Mouse (Mus musculus) monocyte, adult 5-6 weeks (primary cell): ENCODE results near the gene Atp11a. TPM values are rescaled to one million over a fixed set of nuclear protein-coding genes. Genes with fewer than 3 reads are reported as not detected.

Source experiments
- ATAC-seq: fragments of 153-309, 156-312 bp; replicated peaks from 2 replicates; pipeline ENCODE4 v1.8.0; 2017; ENCODE audit warnings: mild to moderate bottlenecking; ENCODE audit not compliant: low TSS enrichment, insufficient number of reproducible peaks, severe bottlenecking, poor library complexity, low FRiP score
- total RNA-seq: library from RNA; stranded (forward); fragments of 200-1000, 200-491, 200-594 nt; gene quantifications from 3 replicates; pipeline ENCODE4 v1.2.3, GENCODE M21; 2017

The Atp11a gene
- total RNA-seq, 1 experiment from 2014 or later = 18.2 TPM

DNA sequence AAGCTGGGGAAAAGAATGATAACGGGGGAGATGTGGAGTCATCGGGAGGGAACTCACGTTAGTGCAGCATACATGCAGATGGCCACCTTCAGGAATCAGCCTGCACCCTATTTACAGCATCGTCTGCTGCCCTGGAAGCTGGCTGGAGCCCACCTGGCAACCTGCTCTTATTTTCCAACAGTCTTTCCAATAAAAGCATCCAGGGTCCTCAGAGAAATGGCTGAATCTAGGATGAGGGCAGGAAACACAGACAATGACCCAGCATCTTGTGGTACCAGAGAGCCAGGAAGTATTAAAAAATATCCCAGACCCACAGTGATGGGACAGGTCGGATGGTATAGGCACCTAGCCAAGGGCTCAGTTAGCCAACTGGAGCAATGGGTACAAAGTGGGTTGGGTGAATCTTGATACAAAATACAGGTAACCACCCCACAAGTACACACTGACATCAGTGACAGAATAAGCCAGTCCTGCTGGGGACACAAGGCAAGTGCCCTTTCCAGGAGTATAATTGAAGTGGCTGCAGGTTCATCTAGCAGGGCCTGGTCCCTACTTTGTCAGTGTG, 136.2 kb downstream of the Atp11a start:
- ATAC-seq = no peak

DNA sequence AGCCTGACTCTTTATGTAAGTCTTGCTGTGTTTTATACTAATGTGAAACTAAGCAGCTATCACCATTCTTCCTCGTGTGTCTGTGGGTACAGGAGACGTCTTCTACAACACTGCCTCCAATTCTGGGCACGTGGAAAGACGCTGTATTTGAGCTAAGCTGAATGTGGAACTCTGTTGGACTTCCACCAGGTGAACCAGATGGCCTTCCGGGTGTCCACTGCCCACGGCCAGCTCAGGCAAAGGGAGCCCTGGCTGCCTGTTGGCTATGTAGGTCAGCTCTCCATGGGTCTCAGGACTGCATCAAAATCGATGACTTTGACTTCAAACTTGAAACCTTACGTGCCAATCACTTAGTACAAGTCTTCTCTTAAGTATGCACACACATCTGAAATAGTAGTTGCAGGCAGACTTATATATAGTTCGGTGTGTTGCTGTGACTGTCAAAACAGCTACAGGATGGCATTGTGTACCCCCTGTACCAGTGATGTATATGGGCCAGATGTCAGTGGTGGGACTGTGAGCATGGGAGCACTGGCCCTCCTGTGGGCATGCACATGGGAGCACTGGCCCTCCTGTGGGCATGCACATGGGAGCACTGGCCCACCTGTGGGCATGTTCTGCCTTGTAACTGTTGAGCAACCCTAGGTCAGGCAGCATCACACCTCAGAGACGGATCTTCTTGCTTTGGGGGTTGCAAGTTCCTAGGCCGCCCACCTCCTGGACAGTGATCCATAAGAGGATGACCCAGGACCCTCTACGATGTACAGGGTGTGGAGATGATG, 137.2 kb downstream of the Atp11a start:
- ATAC-seq = no peak

DNA sequence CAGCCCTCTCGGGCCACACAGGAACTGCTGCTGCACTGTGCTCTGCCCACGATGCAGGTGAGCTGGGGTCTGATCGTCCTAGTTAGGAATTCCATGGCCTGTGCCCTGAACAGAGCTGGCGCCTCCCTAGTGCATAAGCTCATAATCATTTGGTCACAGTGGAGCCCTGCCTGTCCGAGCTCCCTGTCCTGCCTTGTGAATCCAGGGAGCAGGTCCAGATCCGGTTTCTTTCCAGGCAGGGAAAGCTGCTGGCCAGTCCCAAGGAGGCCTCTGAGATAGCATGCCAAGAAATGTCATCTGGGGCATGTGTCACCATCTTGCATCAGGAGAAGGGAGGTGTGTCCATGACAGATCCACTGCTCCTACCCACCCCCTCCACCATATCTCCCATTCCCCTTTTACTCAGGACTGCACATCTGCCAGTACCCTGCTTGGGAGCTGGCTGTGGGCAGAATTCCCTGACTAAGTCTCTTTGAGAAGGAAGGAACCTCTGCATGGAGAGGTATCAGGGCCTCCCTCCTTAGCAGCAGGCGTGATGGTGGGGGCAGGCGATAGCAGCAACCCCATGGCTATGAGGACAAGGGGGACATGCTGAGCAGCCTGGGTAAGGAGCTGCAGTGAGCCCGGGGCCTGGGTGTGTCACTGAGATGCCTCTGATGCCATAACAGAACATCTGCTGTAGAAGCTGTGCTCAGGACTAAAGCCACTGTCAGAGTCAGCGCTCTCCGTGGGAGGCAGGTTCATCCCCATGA, 138.1 kb downstream of the Atp11a start:
- no peak for ATAC-seq

DNA sequence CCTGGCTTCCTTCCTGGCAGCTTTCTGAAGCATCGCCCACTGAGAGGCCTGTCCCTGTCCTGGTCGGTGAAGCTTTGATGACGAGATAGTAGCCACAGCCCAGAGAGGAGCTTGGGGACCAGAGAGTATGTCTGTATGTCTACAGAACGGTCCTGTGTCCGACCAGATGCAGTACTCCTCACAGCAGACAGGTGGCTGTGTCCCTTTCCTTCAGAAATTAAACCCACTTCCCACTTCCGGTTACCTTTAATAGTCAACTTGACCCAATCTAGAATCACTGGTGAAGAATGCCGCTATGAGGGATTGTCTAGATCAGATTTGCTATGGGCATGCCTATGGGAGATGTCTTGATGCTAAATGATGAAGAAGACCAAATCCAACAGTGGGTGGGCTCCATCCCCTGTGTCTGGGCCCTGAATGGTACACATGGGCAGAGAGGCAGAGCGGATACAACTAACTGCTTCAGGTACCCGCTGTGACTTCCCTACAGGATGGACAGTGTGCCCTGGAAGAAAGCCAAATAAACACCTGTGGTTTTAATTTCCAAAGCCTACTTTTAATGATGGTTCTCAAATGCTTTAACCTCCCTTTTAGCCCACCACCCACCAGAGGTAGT, 138.8 kb downstream of the Atp11a start:
- ATAC-seq = no peak

DNA sequence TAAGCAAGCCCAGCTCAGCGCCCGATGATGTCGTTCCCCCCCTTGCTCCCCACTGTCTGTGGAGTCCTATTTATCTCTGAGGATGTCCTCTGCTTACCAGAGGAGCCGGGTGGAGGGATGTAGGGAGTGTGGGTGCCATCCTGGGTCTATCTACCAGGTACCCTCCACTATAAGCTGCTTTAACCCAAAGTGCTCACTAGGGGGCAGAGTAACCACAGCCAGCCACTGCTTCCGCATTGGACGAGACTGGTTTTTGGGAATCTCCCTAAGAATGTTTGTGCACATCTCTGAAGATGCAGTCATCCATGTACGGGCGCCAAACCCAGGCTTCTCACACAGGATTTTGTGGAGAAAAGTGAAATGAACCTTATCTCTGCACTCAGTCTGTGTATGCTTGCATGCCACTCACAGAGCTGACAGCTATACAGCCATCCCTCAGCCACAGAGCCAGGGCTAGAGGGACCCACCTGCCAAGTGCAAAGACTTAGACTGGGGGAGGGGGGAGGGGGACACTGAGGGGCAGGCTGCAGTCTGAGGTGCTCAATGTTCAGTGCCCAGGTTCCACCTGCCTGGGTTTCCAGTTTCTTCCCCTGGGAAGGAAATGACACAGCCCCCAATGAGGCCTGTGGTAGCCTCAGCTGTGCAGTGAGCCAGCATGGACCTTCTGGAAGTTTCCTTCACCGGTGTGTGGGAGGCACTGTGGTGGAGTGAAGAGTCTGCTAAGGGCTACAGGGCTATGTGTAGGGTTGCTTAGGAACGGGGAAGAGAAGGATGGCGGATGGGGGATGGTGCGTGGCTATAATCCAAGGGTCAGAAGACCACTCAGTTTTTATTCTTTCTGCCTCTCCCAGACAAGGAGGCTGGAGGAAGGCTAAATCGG, 139.9 kb downstream of the Atp11a start:
- no peak for ATAC-seq

DNA sequence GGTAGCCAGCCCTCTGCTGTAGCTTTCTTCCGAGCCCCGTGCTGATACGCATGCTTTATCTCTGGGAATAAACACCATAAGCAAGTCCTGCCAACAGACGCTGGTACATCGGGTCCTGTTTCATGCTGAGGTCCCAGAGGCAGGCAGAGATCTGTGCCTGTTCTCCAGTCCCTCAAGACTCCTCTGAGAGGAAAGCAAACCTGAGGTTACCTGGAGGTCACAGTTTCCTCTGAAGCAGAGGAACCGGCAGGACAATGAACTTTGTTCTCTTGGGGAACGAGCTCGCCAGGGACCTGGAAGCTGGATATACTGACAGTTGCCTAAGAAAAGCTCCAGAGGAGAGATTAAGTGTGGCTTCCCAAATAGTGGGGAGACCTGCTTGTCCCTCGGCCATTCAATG, 141.0 kb downstream of the Atp11a start:
- ATAC-seq = no peak

DNA sequence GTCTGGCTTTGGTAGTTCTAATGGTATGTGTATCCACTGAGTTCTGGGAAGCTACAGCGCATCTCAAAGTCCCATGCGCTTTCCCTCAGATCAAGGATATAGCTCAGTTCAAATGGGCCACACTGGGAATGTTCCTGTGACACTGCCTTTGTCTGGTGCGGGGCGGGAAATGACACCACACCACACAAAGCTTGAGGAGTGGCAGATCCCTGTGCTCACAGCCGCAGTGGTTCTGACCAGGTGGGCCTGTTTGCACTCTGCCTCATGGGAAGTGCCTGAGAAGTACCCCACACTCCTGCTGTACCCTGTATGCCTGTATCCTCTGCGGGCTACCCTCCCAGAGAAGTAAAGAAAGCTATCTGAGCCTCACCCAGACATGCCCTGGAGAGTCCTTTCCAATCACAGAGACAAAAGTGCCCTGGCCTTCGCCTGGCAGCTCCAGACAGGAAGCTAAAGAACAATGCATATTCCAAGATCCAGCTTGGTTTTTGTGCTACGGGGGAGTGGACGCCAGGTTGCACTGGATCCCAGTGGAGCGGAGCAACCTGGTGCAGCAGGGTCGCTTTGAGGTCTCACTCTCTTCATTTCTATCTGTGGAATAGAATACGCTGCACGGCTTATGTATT, 147.1 kb downstream of the Atp11a start:
- no peak for ATAC-seq

DNA sequence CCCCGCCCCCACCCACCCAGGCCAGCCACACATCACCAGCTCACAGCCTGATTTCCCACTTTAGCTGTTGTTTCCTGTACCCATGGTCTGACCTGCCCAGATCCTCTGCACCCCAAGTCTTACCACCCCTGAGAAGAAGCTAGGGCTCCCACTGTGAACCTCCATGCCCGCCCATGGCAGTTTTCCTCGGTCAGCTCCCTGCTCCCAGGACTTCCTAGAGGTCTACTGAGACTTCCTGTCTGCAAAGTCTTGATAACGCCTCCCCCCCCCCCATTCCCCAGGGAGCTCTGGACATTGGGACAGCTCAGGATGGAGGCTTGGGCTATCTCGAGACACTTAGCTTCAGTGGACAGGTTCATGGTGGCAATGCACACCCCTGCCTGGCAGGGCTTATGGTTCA, 148.3 kb downstream of the Atp11a start:
- ATAC-seq = no peak

DNA sequence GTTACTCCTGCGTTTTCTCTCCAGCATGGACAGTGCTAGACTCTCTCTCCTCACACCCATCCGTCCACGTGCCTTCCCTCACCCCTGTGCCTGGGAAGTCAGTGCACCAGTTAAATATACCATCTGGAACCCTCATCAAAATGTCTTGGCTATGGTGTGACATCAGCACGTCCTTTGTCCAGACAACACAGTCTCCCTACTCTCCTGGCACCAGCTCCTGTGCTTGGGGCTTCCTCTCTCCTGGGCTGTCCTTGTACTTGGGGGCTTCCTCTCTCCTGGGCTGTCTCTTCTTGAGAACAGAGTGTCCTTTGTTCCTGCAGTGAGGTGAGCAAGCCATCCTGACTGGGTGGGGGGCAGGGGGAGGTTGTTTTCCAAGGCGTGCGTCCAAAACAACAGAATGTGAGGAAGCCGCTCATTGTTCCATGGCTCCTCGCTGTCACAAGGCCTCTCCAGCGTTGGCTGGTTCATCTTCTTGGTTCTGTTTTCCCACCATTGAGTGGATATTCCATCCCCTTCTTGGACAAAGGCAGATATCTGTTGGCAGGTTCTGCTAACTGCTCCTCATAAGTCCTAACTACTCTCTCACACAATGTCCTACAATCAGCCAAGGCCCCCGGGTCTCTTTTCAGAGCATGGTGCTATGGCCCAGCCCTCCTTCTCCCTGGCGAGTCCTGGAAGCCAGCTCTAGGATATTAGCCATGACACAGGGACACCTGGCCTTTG, 148.9 kb downstream of the Atp11a start:
- no peak for ATAC-seq

DNA sequence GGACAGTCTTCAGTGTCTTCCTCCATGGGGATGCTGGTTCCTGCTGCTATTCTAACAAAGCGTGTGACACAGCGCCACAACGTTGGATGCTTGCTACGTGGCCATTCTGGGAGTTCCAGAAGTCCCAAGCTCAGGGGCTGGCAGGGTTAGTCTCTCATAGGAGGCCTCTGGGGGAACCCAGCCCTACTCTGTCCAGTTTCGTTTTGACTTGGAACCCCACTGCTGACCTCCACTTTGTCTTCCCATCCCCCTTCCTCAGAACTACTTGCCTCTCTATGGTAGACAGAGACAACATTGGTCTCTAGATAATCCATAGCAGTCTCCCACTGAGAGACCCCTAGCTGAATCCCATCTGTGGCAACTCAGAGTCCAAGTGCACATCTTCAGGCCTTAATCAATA, 149.8 kb downstream of the Atp11a start:
- no peak for ATAC-seq

DNA sequence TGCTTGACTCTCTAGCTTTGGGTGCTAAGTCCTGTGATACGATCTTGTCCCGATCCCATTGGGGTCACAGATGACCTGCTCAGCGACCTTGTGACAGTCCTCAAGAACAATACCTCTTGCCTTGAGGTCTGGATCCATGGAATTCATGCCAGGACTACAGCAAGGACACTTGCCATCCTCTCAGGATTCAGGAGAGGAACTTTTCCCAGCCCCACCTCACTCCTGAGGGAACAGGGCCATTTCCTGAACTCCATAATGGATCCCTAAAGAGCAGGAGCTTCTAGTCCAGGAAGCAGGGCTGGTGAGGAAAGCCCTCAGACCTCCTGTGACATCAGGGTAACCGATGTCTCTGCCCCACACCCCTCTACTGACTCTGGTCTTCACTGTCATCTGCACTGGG, 150.9 kb downstream of the Atp11a start:
- ATAC-seq = no peak

DNA sequence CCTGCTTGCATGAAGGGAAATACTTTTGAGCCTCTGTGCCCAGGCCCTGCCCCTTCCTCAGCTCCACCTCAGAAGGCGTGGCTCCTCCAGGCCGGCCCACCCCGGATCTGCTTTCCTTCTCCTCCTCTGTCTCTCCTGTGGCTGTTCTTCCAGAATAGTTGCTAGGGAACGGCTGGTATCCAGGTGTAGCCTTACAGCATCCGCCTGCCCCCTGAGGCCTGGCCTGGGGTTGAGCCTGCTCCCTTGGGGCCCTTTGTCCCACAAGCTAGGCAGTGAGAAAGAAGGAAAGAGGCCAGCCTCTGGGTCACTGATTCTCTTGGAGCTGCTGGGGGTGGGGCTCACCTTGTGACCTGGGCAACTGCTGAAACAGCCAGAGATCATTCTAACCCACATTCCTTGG, 155.2 kb downstream of the Atp11a start:
- no peak for ATAC-seq

DNA sequence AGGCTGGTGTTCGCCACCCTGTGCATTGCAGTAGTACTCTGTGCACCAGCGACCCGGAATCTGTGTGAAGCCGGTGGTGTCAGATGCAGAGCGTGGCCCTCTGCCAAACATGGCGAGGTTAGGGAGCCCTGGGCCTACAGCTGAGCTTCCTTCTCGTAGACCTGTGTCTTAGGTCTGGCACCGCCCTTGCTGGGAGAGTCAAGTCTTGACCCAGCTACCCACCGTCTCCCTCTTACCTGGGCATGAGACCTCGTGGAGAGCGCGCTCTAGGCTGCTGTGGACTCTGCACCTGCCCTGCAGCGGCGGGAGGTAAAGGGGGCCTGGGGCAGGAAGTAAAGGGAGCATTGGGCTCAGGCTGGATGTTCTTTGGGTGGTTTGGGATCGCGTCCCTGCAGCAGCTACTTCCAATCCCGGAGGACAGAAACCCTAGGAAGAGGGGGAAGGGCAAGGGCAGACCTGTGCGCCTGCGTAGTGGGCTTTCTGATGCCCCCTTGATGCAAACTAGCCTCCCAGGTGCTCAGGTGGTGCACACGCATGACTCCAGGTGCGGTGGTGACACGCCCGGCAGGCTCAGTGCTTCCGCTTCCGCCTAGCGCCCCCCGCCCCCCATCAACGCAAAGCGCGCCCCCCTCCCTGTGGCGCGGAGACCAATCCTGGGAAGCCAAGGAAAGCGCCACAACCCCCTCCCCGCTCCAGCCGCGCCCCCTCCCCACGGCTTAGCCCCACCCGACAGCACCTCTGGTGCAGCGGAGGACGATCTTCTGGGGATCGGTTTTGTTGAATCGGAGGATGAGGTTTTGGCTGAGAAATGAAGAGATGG, 158.6 kb downstream of the Atp11a start:
- ATAC-seq = no peak

DNA sequence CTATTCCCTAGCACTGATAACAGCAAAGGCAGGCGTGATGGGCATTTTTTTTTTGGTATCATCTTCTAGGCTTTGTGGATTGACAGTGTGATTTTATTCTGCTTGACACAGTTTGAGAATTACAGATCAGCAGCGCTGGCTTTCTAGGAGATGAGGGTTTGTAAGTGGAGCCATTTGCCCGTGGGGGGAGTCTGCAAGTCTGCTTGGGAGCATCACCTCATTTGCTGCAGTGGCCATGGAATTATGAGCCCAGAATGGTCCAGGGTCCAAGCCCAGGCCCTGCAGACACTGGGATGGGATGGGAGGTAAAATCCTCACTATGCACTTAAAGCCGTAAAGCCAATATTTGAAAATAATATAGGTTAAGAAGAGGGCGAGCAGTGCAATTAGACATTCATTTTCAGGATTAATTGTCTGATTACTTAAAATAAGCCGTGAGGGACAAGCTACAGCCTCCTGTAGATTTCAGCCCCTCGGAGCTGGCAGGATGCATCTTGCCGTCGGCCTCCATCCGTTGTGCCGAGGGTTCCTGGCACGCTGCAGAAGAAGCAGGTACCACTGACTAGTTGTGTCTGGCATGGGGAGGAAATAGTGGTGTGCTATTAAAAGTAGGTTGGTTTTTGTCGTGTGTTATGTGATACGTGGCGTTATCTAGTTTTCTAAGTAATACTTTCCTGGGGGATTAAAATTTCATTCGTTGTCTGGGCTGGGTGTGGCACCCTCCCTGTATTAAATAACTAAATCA, 159.5 kb downstream of the Atp11a start:
- no peak for ATAC-seq

DNA sequence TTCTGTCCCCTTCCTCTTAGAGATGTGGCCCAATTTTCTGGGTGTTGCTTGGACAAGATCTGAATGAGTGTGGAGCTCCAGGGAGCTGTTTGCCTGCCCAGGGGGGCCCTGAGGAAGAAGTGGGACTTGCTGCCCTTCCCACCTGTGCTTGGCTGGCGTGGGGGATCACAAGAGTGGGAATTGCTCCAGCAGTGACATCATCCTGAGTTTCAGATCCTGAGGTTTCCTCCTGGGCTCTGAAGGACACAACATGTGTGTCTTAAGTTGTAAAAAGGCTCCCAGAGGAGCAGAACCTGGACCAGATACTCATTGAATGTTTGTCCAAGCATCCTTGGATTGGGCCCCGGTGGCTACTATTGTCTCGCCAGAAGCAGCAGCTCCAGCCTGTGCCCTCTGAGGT, 160.2 kb downstream of the Atp11a start:
- ATAC-seq = no peak

DNA sequence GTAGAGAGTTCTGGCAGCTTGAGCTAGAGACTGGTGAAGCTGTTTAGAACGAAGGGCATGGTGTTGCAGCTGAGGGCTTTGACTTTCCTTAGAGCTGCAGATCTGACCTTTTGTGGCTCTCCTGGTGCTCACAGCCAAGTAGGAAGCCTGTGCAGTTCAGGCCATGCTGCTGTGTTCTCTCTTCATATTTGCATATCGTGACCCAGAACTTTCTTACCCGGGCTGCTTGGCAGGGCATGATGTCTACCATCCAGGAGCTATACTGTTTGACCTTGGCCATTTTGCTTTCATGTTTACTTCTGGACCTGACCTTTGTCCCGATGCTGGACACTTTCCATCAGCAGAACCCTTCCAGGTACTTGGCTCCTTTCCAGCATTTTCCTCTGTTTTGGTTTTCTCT, 161.0 kb downstream of the Atp11a start:
- ATAC-seq = no peak
